Mouse (Mus musculus) spleen, adult 2 months (tissue): ENCODE measurements around the gene Pdcl. TPM values are rescaled to one million over a fixed set of nuclear protein-coding genes. Genes with fewer than 3 reads are reported as not detected.
A peak's percentile ranks its signal among the peaks of the same experiment; 100 is the strongest.

ENCODE experiments used
- DNase-seq, 2 experiments: peaks; one replicate each; pipeline versions ENCODE4 v3.0.0 to v3.0.0-alpha.2; 2012 to 2021; ENCODE audit warnings: low spot score in 2 of 2, low read depth in 1 of 2
- H3K27ac ChIP-seq: fragments of 200-500 bp; 2 replicates; pipeline ENCODE4 v1.5.1; 2012; ENCODE audit warnings: low read length, inconsistent platforms; ENCODE audit not compliant: insufficient read depth
- H3K27me3 ChIP-seq: fragments of 200-500 bp; 2 replicates; pipeline ENCODE4 v1.6.1; 2012; ENCODE audit warnings: mild to moderate bottlenecking, moderate library complexity, low read length, inconsistent platforms; ENCODE audit not compliant: control insufficient read depth, insufficient read depth
- H3K36me3 ChIP-seq: fragments of 200-500 bp; 2 replicates; pipeline ENCODE4 v1.6.1; 2012; ENCODE audit warnings: mild to moderate bottlenecking, low read length, inconsistent platforms; ENCODE audit not compliant: control insufficient read depth, insufficient read depth
- H3K4me1 ChIP-seq: fragments of 200-500 bp; 2 replicates; pipeline ENCODE4 v1.6.1; 2011; ENCODE audit warnings: inconsistent platforms; ENCODE audit not compliant: control insufficient read depth, insufficient read depth, insufficient read length
- H3K4me3 ChIP-seq: fragments of 200-500 bp; 2 replicates; pipeline ENCODE4 v1.5.1; 2011; ENCODE audit warnings: mild to moderate bottlenecking, inconsistent platforms; ENCODE audit not compliant: insufficient read depth, insufficient read length; ENCODE audit errors: extremely low read depth
- CTCF ChIP-seq: fragments of 200-500 bp; IDR thresholded peaks from 2 replicates; pipeline ENCODE4 v1.5.1; 2011; ENCODE audit warnings: mild to moderate bottlenecking, inconsistent platforms; ENCODE audit not compliant: insufficient read depth, insufficient read length, insufficient replicate concordance; ENCODE audit errors: extremely low read depth
- POLR2A ChIP-seq: fragments of 200-500 bp; IDR thresholded peaks from 2 replicates; pipeline ENCODE4 v1.6.1; 2011; ENCODE audit warnings: low read depth, low read length, inconsistent platforms
- WGBS: fragments of 180-500 bp; shearing (Covaris S2); methylation state at CpG from one replicate; pipeline ENCODE4 v1.1.7; 2018; 5-methylcytosine and 5-hydroxymethylcytosine counted together
- polyA plus RNA-seq: library from polyadenylated mRNA; depleted of rRNA; stranded (reverse); fragments of >200 nt; gene quantifications from 2 replicates; pipeline ENCODE4 v1.2.3, GENCODE M21; 2012; rRNA removed

Gene Pdcl
- 4.5 and 4.6 TPM in 2 replicates for polyA plus RNA-seq

- Histone ChIP-seq H3K4me1 (peaks cover 3% of the 10 kb centered on the region; the same call in 1 of the 2 replicates), H3K36me3 (peaks cover 10% of the 10 kb centered on the region), H3K4me3 (peak within 1 kb of the TSS; percentile 85), H3K27ac (peak within 1 kb of the TSS; percentile 93), H3K27me3 (no peaks in the 10 kb centered on the region)
- no peak for TF ChIP-seq CTCF
- no peak for TF ChIP-seq POLR2A
- peak; percentile 87 for DNase-seq
- WGBS, result under 1% methylated on average over 42 of the region's 42 CpGs
These were observed at the start of gene Pdcl for GRCm38 (mm10) chr2:37358633-37359540. Gene Pdcl (minus strand): TSS chr2:37359332.

DNA sequence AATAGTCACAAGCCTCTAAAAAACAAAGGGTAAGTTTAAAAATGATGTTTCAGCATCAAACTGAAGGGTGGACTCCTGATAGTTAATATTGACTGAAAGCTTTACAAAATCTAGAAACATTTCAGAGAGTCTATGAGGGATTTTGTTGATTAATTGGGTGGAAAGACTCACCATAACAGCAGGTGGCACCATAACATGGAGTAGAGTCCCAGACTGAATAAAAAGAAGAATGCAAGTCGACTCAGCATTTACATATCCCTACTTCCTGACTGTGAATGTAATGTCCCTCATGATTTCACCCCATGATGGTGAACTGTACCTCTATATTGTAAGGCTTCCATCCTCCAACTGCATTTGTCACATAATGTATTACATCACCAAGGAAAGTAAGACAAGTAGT, 36.4 kb upstream of the Pdcl start:
- Histone ChIP-seq H3K36me3 (peaks cover 11% of the 10 kb centered on the region), H3K27ac (no peak overlapping the region), H3K4me1 (no peaks in the 10 kb centered on the region; the same call in 1 of the 2 replicates), H3K4me3 (no peak overlapping the region), H3K27me3 (no peaks in the 10 kb centered on the region)
- TF ChIP-seq CTCF, result no peak
- no peak for TF ChIP-seq POLR2A
- WGBS, result 13% methylated on average over 1 of the region's 1 CpGs
- DNase-seq, result no peak

DNA sequence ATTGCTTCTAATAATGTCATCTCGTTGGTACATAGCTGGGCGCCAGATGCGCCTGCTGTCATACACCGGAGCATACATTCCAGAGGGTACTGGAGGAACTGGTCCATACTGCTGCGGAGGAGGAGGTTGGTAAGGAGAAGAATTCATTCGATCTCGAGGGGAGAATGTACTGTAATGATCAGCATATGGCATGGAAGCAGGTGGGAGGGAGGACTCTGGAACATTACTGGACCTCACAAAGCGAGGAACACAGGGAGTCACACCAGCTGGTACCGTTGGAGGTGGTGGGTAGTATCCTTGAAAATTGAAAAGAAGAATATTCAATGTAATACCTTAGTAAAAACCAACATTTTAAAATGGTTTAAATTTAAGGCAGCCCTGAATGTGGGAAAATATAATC, 23.8 kb upstream of the Pdcl start:
- TF ChIP-seq POLR2A, result no peak
- no peak for TF ChIP-seq CTCF
- Histone ChIP-seq H3K27ac (no peak overlapping the region), H3K36me3 (peaks cover 16% of the 10 kb centered on the region), H3K27me3 (no peaks in the 10 kb centered on the region), H3K4me3 (no peak overlapping the region), H3K4me1 (no peaks in the 10 kb centered on the region)
- no peak for DNase-seq
- WGBS, result 96% methylated on average over 9 of the region's 9 CpGs

GRCm38 (mm10) chr2:37380189-37380588, 21.1 kb upstream of the Pdcl start:
- peak; percentile 40; the same call in 1 of the 2 replicates for TF ChIP-seq CTCF
- TF ChIP-seq POLR2A, result no peak
- 69% methylated on average over 2 of the region's 2 CpGs for WGBS
- no peaks in the 10 kb centered on the region for H3K27me3 ChIP-seq
- DNase-seq, result peak; percentile 47 to 53
- no peak overlapping the region for H3K4me3 ChIP-seq
- no peak overlapping the region for H3K27ac ChIP-seq
- H3K36me3 ChIP-seq, result peaks cover 25% of the 10 kb centered on the region
- H3K4me1 ChIP-seq, result no peaks in the 10 kb centered on the region

DNA sequence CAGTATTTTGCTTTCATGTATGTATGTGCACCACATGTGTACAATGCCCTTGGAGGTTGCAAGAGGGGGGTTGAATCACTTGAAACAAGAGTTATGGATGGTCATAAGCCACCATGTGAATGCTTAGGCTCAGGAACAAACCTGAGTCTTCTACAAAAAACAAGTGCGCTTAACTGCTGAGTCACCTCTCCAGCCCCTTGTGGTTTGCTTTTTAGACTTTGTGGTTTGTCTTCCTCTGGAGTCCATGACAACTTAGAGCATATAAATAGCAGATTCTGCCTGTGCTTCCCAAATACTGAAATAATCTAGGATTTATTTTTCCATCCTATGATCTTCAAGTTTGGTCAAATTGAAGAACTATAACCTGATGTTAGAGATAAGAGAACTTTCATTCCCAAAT, 16.9 kb upstream of the Pdcl start:
- TF ChIP-seq POLR2A, result no peak
- no peak for TF ChIP-seq CTCF
- no peak overlapping the region for H3K27ac ChIP-seq
- WGBS, result 66% methylated on average over 1 of the region's 1 CpGs
- no peak for DNase-seq
- no peaks in the 10 kb centered on the region for H3K4me1 ChIP-seq
- no peak overlapping the region for H3K4me3 ChIP-seq
- no peaks in the 10 kb centered on the region for H3K27me3 ChIP-seq
- H3K36me3 ChIP-seq, result peaks cover 20% of the 10 kb centered on the region

GRCm38 (mm10) chr2:37370651-37371050, 11.5 kb upstream of the Pdcl start:
- H3K27me3 ChIP-seq, result no peaks in the 10 kb centered on the region
- H3K4me3 ChIP-seq, result no peak overlapping the region
- no peak for DNase-seq
- H3K27ac ChIP-seq, result no peak overlapping the region
- 64% methylated on average over 2 of the region's 2 CpGs for WGBS
- TF ChIP-seq POLR2A, result no peak
- no peak for TF ChIP-seq CTCF
- H3K4me1 ChIP-seq, result no peaks in the 10 kb centered on the region
- H3K36me3 ChIP-seq, result peaks cover 9% of the 10 kb centered on the region; the same call in 1 of the 2 replicates

DNA sequence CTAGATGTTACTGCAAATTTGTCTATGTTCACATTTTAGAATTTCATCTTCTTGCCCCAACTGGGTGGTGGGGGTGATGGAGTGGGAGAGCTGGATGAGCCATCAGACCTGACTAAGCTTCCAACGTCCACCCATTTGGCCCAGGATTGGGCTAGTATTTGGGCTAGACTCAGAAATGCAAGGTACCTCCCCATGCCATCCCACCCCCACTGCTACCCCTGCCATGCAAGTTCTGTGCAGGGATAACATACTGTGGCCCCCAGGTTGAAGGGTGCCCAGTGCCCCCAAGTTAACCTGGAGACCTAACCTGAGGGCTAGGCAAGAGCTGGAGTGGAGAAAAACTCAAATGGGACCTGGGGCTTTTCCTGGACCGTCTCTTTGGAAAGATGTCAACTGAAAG, 776 bp upstream of the Pdcl start:
- peaks cover 3% of the 10 kb centered on the region; the same call in 1 of the 2 replicates for H3K4me1 ChIP-seq
- H3K27ac ChIP-seq, result no peak overlapping the region
- H3K36me3 ChIP-seq, result peaks cover 7% of the 10 kb centered on the region
- DNase-seq, result peak in 1 of 2 experiments; percentile 4
- no peaks in the 10 kb centered on the region for H3K27me3 ChIP-seq
- no peak overlapping the region for H3K4me3 ChIP-seq
- 95% methylated on average over 2 of the region's 2 CpGs for WGBS
- no peak for TF ChIP-seq CTCF
- TF ChIP-seq POLR2A, result no peak
